Mouse (Mus musculus) thymus, adult 2 months (tissue): ENCODE data around the gene Fam162b. TPM values are rescaled to one million over a fixed set of nuclear protein-coding genes. Genes with fewer than 3 reads are reported as not detected.

Source experiments
- DNase-seq: peaks from one replicate; pipeline ENCODE4 v3.0.0; 2021
- H3K27ac ChIP-seq: fragments of 200-500 bp; 2 replicates; pipeline ENCODE4 v1.5.1; 2012; ENCODE audit warnings: low read length, control low read depth; ENCODE audit not compliant: control insufficient read depth, insufficient read depth
- H3K27me3 ChIP-seq: fragments of 200-500 bp; 2 replicates; pipeline ENCODE4 v1.6.1; 2012; ENCODE audit warnings: mild to moderate bottlenecking, low read length, moderate library complexity, mixed read lengths; ENCODE audit not compliant: control insufficient read depth, insufficient read depth
- H3K36me3 ChIP-seq: fragments of 200-500 bp; 2 replicates; pipeline ENCODE4 v1.6.1; 2012; ENCODE audit warnings: mild to moderate bottlenecking, low read length, moderate library complexity; ENCODE audit not compliant: control insufficient read depth, insufficient read depth
- H3K4me1 ChIP-seq: fragments of 200-500 bp; replicated peaks from 2 replicates; pipeline ENCODE4 v1.6.1; 2012; ENCODE audit warnings: low read length; ENCODE audit not compliant: control insufficient read depth, insufficient read depth
- H3K4me3 ChIP-seq: fragments of 200-500 bp; 2 replicates; pipeline ENCODE4 v1.5.1; 2012; ENCODE audit warnings: mild to moderate bottlenecking, low read length, control low read depth, moderate library complexity; ENCODE audit not compliant: control insufficient read depth, insufficient read depth
- CTCF ChIP-seq: fragments of 200-500 bp; IDR thresholded peaks from 2 replicates; pipeline ENCODE4 v1.5.1; 2012; ENCODE audit warnings: mild to moderate bottlenecking, control low read depth, low read length, moderate library complexity, borderline replicate concordance; ENCODE audit not compliant: control insufficient read depth, poor library complexity, insufficient read depth; ENCODE audit errors: extremely low read depth
- POLR2A ChIP-seq: fragments of 200-500 bp; IDR thresholded peaks from 2 replicates; pipeline ENCODE4 v1.6.1; 2012; ENCODE audit warnings: mild to moderate bottlenecking, low read length, control low read depth, moderate library complexity; ENCODE audit not compliant: control insufficient read depth, poor library complexity, insufficient read depth; ENCODE audit errors: extremely low read depth
- WGBS: fragments of 180-500 bp; shearing (Covaris S2); methylation state at CpG from one replicate; pipeline ENCODE4 v1.1.7; 2018; 5-methylcytosine and 5-hydroxymethylcytosine counted together
- polyA plus RNA-seq: library from polyadenylated mRNA; depleted of rRNA; stranded (reverse); fragments of >200 nt; gene quantifications from 2 replicates; pipeline ENCODE4 v1.2.3, GENCODE M21; 2012; rRNA removed

The Fam162b gene
- polyA plus RNA-seq, 1 experiment = not detected

- no peaks in the 10 kb centered on the region for H3K36me3 ChIP-seq
- H3K27me3 ChIP-seq = no peaks in the 10 kb centered on the region
- no peaks in the 10 kb centered on the region for H3K4me1 ChIP-seq
- TF ChIP-seq CTCF (no peak), POLR2A (no peak)
- H3K4me3 ChIP-seq = no peak overlapping the region
- 88% methylated on average over 2 of the region's 2 CpGs for WGBS
- DNase-seq = no peak
- no peak overlapping the region for H3K27ac ChIP-seq
Observed at GRCm38 (mm10) chr10:51591574-51591973, 1.3 kb upstream of the Fam162b start.

GRCm38 (mm10) chr10:51584919-51585318 lies 5.4 kb downstream of the Fam162b start:
- no peak overlapping the region for H3K27ac ChIP-seq
- TF ChIP-seq CTCF (no peak), POLR2A (no peak)
- H3K4me1 ChIP-seq = no peaks in the 10 kb centered on the region
- DNase-seq = no peak
- H3K4me3 ChIP-seq = no peak overlapping the region
- H3K27me3 ChIP-seq = no peaks in the 10 kb centered on the region
- H3K36me3 ChIP-seq = no peaks in the 10 kb centered on the region

GRCm38 (mm10) chr10:51584378-51584777 lies 5.9 kb downstream of the Fam162b start:
- no peak overlapping the region for H3K4me3 ChIP-seq
- H3K4me1 ChIP-seq = no peaks in the 10 kb centered on the region
- TF ChIP-seq CTCF = no peak
- no peak for TF ChIP-seq POLR2A
- 7% methylated on average over 1 of the region's 1 CpGs for WGBS
- H3K36me3 ChIP-seq = no peaks in the 10 kb centered on the region
- H3K27me3 ChIP-seq = no peaks in the 10 kb centered on the region
- no peak for DNase-seq
- H3K27ac ChIP-seq = no peak overlapping the region

GRCm38 (mm10) chr10:51571225-51571996 lies 18.9 kb downstream of the Fam162b start:
- no peak for TF ChIP-seq POLR2A
- no peak for TF ChIP-seq CTCF
- WGBS = 43% methylated on average over 9 of the region's 9 CpGs
- no peaks in the 10 kb centered on the region for H3K4me1 ChIP-seq
- no peaks in the 10 kb centered on the region for H3K36me3 ChIP-seq
- H3K4me3 ChIP-seq = no peak overlapping the region
- no peak overlapping the region for H3K27ac ChIP-seq
- DNase-seq = no peak
- no peaks in the 10 kb centered on the region for H3K27me3 ChIP-seq

- H3K36me3 ChIP-seq = no peaks in the 10 kb centered on the region
- no peaks in the 10 kb centered on the region for H3K4me1 ChIP-seq
- 86% methylated on average over 1 of the region's 1 CpGs for WGBS
- H3K27ac ChIP-seq = no peak overlapping the region
- no peak overlapping the region for H3K4me3 ChIP-seq
- no peak for DNase-seq
- H3K27me3 ChIP-seq = no peaks in the 10 kb centered on the region
- TF ChIP-seq CTCF (no peak), POLR2A (no peak)
Observed at GRCm38 (mm10) chr10:51556005-51556404, 34.3 kb downstream of the Fam162b start.

- Histone ChIP-seq H3K4me1 (no peaks in the 10 kb centered on the region), H3K4me3 (no peak overlapping the region), H3K27me3 (no peaks in the 10 kb centered on the region), H3K36me3 (no peaks in the 10 kb centered on the region), H3K27ac (no peak overlapping the region)
- 3% methylated on average over 16 of the region's 16 CpGs for WGBS
- TF ChIP-seq CTCF = no peak
- TF ChIP-seq POLR2A = no peak
- peak; percentile 52 for DNase-seq
Observed at GRCm38 (mm10) chr10:51553348-51554123, 36.8 kb downstream of the Fam162b start.

Other genes starting within 250 kb of the Fam162b start
- 5.2 and 7.2 TPM in 2 replicates for gene Gm49339, start 109.9 kb downstream of the Fam162b start, polyA plus RNA-seq
- 1.5 and 2.8 TPM in 2 replicates for gene Lilr4b, start 109.9 kb downstream of the Fam162b start, polyA plus RNA-seq
- 2.4 and 3.4 TPM in 2 replicates for gene Lilrb4a, start 99.6 kb downstream of the Fam162b start, polyA plus RNA-seq
- gene Gprc6a, start 40.9 kb upstream of the Fam162b start, polyA plus RNA-seq = 0.08 TPM in 1 of 2 replicates, not detected in the other
- gene Rfx6, start 87.2 kb upstream of the Fam162b start, polyA plus RNA-seq = 0.09 TPM in 1 of 2 replicates, not detected in the other